Mouse (Mus musculus) brain, embryonic 18.5 days (tissue): ENCODE measurements around the gene Olfr571.

Experiments used
- DNase-seq: peaks from one replicate; pipeline ENCODE4 v3.0.0-alpha.2; 2012; ENCODE audit warnings: low read depth, low spot score

Olfr571 gene

DNA sequence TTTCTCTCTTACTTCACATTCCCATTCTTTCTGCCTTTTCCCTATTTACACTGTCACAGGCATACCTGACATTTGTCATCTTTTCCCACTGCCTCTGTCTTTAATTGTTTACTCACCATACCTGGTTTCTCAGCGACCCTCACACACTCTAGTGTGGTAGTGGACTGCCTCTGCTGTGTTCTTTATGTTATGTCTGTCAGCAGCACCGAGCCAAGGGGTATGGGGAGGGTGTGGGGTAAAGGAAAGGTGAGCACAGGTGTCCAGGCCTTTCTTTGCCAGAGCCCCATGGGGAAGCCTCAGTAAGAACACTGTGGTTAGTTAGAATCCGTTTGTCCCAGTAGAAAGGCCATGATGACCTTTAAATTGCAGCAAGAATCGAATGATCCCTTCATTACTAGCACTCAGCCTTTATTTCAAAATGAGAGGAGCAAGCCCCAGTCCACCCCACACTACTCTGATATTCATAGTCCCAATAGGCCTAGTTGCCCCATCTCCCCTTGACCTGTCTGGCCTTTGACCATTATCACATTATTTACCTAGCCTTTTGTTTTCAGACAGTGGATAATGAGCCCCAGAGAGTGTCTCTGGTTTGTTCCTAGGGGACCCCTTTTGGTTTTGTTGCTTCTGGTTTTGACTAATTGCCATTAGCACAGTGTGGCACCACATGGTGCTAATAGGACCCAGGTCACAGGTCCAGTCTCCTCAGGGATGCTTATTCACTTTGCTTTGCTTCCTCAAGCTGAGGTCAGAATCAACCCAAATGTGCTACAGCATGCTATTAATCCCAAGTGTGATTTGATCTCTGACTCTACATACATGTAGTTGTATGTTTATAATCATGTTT lies at the start of gene Olfr571:
Olfr571 (minus strand) TSS at position 505 of the 844 bp plus-strand sequence.
- DNase-seq = no peak

DNA sequence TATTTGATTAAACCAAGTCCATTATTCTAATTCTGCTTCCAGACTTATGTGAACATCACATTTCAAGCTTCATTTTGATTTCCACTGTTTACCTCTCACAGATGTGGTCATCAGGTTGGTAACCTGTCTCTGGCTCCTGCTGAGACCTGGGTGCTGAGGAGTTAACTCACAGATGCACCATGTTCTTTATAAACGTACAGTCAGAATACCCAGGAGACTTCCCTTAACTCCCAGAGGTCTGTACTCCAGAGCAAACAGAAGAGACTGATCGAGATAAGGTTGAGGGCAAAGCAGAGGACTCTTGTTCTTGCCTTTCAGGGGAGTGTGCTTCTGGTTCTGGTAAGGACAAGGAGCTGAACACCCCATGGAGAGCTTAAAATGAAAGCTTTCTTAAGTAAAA lies 45.0 kb upstream of the Olfr571 start, which contains the start of gene Olfr576:
Olfr576 (plus strand) TSS at position 301 of the 400 bp plus-strand sequence.
- no peak for DNase-seq

DNA sequence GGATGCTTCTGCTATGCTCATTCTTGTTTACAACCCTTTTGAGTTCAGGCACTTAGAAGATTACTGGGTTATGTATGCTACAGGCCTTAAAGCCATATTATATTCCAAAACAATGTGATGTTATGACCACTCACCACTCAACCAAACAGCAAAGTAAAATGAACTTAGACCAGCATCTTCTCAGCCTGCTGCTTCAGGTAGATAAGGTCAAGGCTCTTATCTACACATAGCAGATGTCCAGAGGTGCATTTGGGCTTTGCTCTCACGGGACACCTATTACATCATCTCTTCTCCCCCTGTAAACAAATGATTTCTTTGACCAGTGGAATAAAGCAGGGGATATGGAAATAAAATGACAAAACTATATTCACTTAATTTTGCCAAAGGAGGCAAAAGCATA lies 41.3 kb upstream of the Olfr571 start, which contains the start of gene Olfr575:
Olfr575 (minus strand) TSS at position 183 of the 400 bp plus-strand sequence.
- DNase-seq = no peak

DNA sequence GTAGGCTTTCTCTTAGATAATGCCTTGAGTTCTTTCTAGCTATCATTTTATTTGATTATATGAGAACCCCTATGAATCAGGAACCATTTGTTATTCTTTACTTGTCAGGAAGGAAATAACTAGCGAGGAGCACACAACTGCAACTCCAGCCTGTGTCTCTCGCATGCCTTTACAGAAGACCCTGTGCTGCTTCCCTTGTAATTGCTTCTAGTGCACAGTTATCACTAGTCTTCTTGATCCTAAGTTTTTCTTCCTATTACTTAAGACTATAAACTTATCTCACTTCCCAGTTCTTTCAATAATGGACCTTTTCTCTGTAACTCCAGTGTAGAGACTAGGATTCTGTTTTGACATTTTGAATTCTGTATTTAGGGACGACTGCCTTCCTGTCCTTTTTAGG lies 40.8 kb upstream of the Olfr571 start:
- DNase-seq = no peak

DNA sequence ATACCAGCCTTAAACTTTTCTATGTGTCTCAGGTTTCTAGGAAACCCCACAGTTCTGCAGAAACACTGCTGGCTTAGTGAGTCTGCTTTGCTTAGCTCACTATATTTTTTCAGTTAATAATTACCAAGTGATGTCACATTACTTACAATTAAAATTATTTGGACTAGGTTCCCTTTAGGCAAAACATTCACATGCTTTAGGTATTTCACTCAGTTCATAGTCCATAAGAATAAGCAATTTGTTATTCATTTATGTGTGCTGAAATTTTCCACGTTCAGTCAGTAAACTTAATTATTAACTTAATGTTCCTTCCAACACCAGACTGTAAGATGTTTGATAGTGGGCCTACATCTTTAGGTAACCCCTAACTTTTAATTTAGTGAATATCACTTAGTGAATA lies 33.4 kb upstream of the Olfr571 start:
- DNase-seq = no peak

DNA sequence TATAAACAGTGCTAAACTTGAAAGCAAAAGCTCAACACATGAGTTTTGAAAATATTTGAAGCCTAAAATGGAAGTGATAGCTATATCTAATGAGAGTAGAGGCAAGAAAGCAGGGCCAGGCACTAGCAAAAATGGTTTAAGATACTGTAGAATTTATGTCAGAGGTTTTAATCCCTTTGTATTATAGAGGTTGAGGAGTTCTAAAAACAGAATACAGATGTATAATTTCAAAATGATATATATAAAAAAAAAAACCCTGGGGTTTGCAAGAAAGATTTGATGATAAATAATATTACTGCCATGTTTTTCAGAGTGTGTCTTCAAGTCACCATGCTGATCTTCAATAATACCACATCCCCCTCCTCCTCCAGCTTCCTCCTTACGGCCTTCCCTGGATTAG lies 30.8 kb upstream of the Olfr571 start, which contains the start of gene Olfr574:
Olfr574 (plus strand) TSS at position 301 of the 400 bp plus-strand sequence.
- DNase-seq = no peak

DNA sequence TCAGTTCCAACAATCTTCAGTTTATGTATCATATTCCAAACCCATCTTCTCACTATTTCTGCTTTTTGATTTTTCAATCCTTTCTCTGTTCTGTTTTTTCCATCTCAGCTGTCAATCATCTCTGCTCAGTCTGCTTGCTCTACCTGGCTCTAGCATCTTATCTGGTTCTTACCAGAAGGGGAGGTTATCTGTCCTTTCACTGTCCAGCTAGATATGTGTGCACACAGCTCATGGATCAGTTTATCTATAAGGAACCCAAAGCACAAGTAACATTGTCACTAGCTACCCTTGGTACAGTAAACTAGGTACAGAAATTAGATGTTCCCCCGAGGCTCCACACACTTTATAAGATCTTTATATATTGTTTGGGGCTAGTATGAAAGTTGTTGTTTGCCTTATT lies 26.1 kb upstream of the Olfr571 start:
- DNase-seq = no peak

DNA sequence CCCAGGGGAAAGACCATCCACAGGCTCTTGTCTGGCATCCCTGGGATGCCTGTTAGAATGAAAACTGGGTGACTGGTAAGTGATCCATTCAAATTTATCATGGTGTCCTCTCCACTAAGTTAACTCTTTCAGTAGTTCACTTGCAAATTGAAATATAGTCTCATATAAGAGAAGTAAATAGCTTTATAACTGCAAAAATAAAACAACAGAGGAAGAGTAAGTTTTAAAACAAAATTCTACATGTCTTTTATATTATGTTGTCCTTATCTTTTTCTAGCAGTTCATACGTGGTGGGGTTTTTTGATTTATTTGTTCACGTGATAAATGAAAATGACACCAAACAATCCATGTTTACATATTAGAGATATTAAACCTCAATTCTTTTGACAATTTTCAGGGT lies 25.1 kb upstream of the Olfr571 start, which contains the start of gene Olfr573-ps1:
Olfr573-ps1 (minus strand) TSS at position 101 of the 400 bp plus-strand sequence.
- DNase-seq = no peak

DNA sequence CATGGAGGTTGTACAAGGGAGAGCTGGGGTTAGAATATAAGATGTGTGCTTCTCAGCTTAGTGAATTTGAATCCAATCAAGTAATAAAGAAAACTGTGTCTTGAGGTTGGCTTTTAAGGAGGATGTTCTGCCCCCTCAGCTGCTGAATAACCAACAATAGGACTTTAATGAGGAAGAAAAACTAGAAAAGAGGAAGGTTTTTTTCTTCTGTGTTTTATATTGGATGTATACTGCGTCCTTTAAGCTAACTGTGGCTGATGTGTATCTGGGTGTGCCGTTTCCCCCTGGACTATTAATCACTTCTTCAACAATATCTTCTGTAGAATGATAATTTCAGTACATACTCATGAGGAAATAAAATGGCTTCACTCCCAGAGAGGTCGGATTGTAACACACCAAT lies 9.8 kb upstream of the Olfr571 start:
- no peak for DNase-seq

DNA sequence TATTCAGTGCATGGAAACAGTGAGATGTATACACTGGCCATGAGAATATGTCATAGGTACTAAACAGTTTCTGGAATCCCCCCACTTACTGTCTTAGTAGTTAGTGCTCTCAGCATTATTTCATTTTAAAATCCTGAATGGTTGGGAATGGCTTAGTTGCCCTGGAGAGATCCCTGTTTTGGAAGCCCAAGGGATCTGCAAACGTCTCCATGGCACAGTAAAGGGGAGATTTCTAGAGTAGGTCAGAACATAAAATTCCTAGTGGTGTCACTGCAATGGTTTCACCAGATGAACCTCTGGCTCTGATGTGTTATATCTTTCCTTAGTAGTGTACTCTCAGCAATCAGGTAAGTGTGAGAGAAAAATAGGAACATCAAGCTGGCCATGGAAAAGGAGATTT lies 6.8 kb upstream of the Olfr571 start, which contains the start of gene Olfr572:
Olfr572 (plus strand) TSS at position 301 of the 400 bp plus-strand sequence.
- DNase-seq = no peak

DNA sequence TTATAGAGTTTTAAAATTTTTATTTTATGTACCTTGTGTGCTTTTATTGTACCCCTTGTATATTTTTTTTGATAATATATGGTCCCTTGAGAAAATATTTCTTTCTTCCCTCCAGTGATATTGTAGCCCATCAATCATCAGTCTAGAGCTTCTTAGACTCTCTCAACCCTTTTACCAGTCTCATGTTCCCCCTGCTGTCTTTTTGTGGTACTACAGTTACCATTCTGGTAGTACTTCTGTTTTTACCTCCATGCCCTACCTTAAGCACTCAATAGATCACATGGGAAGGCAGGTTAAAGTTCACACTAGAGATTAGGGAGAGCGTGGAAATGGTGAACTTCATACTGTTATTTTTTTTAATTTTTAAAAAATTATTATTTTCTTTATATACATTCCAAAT lies 2.3 kb upstream of the Olfr571 start:
- DNase-seq = peak; percentile 10

DNA sequence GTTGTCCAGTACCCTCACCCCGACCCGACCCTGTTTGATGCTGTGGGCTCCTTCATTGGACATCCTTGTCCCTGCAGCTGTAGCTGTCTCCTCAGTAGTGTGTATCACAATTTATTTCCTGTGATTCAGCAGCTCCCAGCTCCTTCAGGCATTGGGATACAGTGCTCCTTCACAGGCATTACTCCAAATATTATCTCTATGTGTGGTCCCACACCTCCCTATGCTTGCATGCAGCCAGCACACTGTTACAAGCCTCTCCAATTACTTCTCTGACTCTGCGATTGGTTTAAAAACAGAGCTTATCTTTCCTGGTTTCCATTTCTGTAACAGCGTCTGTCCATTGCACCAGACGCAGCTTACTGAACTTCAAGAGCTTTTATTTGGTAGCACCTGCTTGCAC lies 931 bp downstream of the Olfr571 start:
- no peak for DNase-seq

DNA sequence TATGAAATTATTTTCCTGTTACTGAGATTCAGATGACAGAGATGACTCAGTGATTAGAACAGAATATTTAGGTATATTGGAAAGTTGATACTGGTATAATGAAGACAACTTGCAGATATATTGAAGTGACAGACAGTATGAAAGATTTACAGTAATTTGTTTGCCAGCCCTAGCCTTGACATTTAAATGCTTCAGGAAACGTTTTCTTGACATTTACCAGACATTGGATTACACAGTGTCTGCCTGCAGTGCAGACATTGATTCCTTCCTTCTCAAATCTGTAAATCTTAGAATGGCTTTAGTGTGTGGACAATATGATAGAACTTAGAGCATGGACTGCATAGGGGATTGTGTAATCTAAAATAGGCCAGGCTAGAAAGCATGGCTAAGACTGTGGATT lies 2.1 kb downstream of the Olfr571 start:
- no peak for DNase-seq

DNA sequence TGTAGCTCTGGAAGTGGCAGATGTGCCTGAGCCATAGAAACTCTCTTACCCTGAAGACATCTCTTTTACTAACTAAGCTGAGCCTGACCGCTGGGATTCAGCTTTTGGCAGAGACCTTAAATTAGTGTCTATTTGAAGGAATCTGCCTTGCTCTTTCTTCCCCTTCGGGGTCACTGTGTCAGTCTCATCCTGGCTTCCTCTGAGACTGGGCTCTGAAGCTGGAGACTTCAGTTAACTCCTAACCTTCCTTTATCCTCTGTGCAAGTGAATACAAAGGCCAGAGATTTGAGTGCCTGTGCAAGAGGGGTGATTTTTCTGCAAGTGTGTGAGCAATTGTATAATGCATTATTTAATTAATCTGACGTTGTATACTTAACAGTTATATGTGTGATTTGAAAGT lies 26.6 kb downstream of the Olfr571 start, which contains the start of gene Olfr569:
Olfr569 (minus strand) TSS at position 101 of the 400 bp plus-strand sequence.
- DNase-seq = no peak

DNA sequence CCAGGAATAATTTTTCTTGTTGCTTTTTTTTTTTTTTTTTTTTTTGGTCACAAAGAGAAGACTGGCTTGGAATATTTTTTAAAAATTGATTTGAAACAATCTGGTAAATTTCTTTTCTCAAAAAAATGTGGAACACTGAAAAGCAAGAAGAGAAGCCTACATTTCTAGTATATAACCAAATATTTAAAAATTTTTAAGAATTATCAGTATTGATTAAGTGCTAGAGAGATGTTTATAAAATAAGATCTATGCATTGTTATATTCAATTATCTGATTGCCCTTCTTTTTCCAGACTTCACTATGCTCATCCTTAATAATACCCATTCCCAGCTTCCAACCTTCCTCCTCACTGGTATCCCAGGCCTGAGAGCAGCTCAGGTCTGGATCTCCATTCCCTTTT lies 40.5 kb downstream of the Olfr571 start, which contains the start of gene Olfr568:
Olfr568 (plus strand) TSS at position 301 of the 400 bp plus-strand sequence.
- no peak for DNase-seq

DNA sequence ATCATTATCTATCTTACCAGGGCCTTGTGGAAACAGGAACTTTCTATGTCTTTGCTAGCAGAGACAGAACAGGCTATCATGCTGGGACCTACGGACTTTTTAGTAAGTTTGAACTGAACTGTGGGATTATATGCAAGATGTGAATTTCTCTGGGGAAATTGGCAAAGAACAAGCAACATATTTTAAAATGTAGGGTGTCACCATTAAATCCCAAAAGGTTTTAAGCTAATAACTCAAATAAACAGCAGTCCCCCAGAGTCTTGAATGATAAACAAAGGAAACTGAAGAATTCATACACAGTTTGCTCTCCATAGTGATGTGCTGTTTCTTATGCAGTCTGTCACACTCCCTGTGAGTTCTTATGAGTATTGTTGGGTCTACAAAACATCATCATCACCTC lies 58.7 kb downstream of the Olfr571 start, which contains the start of gene Olfr566:
Olfr566 (minus strand) TSS at position 101 of the 400 bp plus-strand sequence.
- DNase-seq = no peak

DNA sequence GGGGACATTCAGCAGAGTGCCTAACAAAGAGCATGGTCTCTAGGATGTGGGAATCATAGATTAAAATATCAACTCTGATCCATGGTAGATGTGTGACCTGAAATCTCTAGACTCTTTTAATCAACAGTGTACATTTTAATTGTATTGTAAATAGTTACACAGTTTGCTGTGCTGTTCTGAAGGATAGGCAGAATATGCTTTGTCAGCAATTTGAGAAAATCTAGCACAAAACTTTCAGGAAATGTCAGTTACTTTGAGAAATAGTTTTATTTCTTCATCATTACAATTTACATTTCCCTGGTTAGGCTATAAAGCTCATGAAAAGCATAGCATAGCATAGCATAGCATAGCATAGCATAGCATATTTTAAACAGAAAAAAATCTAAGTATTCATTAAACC lies 61.5 kb downstream of the Olfr571 start:
- DNase-seq = no peak
